Mouse (Mus musculus) regulatory T cell (primary cell): ENCODE results near the gene Zfp768.

Experiments used
- in situ Hi-C: fragments of 300-600 bp; cut with MboI, MseI; formaldehyde crosslinking; loops from one replicate; pipeline ENCODE4 v1.15.1; 2025; ENCODE audit warnings: high pct_unique_total_duplicates

The Zfp768 gene

DNA sequence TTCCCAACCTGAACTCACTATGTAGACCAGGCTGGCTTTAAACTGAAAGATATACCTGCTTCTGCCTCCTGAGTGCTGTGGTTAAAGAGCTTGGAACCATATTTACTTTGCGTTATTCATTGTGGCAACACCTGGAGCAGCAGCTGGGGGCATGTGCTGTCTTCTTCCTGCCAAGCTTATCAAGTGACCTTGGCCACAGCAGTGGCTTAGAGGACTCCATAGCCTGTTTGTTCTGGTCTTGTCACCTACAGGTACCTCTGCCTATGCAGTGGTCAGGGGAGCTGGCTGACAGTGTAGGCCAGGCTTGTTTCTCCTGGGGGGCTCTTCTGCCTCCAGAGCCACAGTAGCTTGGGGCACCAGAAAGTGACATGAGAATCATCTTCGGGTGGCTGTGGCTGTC lies 37.0 kb downstream of the Zfp768 start:
- in situ Hi-C loops, result loop anchor here (25.0 kb wide), 1 partner anchor 229 kb away; no protein-coding TSS in a partner anchor

DNA sequence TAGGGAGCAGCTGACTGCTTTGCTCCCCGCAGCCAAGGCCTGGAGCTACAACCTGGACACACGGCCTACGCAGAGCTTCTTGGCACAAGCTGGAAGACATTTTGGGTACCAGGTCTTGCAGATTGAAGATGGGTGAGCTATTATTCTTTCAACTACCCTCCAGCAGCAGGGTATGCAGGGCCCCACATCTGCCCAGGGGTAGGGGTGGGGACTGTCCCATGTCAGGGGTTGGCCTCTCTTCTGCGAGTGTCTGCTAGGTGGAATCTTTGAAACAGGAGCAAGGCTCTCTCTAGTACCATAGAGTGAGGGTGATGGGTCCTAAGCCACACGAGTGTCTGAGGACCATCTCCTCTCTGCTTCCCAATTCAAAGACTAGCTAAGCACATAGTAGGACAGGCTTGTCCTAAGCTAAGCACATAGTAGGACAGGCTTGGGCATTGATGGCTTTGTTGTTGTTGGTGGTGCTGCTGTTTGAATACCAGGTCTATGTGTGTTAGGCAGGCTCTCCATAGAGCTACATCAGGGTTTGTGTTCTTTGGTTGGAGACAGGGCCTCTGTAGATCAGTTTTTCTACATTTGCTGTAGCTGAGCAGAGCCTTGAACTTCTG lies 47.7 kb downstream of the Zfp768 start:
- in situ Hi-C loops, result no loop called here

DNA sequence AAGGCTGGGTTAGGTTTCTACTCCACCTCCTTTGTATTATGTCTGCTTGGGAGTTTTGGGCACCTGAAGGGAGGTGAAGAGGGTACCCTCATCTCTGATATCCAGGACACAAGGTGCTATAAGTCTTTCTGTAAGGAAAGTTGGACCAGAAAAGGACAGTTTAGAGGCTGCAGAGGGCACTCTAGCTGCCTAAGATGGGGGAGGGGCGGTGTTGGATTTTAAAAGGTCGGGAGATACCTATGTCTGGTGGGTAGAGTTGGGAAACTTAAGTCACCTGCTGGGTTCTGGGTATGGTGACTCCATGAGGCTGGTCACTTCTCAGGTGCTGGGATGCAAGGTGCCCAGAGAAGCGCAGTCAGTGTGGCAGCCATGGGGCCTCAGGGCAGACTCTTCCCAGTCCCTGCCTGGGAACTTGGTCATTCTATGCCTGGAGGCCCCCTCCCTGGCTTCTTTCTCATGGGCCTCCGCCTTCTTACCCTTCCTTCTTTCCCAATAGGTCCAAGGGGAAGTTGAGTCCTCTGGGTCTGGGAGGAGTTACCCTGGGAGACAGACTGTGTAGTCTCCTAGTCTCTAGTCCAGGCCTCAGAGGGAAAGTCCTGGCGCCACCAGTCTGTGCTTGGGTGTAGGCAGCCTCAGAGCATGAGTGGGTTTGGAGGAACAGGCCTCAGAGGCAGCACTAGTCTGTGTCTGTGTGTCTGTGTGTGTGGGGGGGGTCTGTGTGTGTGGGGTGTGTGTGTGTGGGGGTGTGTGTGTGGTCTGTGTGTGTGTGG lies 48.4 kb downstream of the Zfp768 start:
- in situ Hi-C loops, result no loop called here

DNA sequence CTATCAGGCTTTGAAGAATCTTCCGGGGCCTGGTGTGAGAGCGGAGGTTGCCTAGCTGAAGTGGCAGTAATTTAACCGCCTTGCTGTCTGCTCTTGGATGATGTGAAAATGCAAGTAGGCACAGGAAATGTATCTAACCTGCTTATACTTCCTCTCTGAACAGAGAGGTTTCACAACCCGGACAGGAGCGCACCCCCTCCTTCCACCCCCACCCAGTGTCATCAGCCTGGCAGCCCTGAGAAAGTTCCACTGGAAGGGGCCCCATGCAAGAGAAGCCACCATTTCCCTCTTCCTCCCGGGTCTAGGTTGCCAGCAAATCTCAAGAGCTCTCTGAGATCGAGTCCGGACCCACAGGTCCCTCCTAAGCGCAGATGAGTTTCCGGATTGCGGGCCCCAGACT lies 49.3 kb downstream of the Zfp768 start, which contains the start of gene Itgal:
Itgal (plus strand) TSS at position 163 of the 400 bp plus-strand sequence.
- in situ Hi-C loops, result no loop called here
